Mouse (Mus musculus): ENCODE results near the gene Dysf.

The Dysf gene

GRCm38 (mm10) chr6:84051032-84051431 lies 42.6 kb downstream of the Dysf start:
- DNase-seq: peak; percentile 37

- DNase-seq: peak; percentile 61
Measured at GRCm38 (mm10) chr6:84053874-84054530, 45.6 kb downstream of the Dysf start.

- DNase-seq: no peak
Measured at GRCm38 (mm10) chr6:84055619-84056018, 47.2 kb downstream of the Dysf start.

GRCm38 (mm10) chr6:84057216-84057615 lies 48.8 kb downstream of the Dysf start:
- no peak for DNase-seq

GRCm38 (mm10) chr6:84058671-84059141 lies 50.3 kb downstream of the Dysf start:
- DNase-seq: peak; percentile 76

GRCm38 (mm10) chr6:84059771-84060414 lies 51.5 kb downstream of the Dysf start:
- DNase-seq: no peak

- peak; percentile 30 for DNase-seq
Measured at GRCm38 (mm10) chr6:84061328-84061727, 52.9 kb downstream of the Dysf start.

- no peak for DNase-seq
Measured at GRCm38 (mm10) chr6:84062541-84062940, 54.2 kb downstream of the Dysf start.

GRCm38 (mm10) chr6:84068236-84068635 lies 59.8 kb downstream of the Dysf start:
- DNase-seq: peak; percentile 24

GRCm38 (mm10) chr6:84070251-84070650 lies 61.9 kb downstream of the Dysf start:
- no peak for DNase-seq

- no peak for DNase-seq
Measured at GRCm38 (mm10) chr6:84072574-84072973, 64.2 kb downstream of the Dysf start.

GRCm38 (mm10) chr6:84078172-84078571 lies 69.8 kb downstream of the Dysf start:
- no peak for DNase-seq

GRCm38 (mm10) chr6:84080631-84081030 lies 72.2 kb downstream of the Dysf start:
- no peak for DNase-seq

GRCm38 (mm10) chr6:84084757-84085156 lies 76.4 kb downstream of the Dysf start:
- DNase-seq: no peak

GRCm38 (mm10) chr6:84093473-84093872 lies 85.1 kb downstream of the Dysf start:
- DNase-seq: no peak

GRCm38 (mm10) chr6:84094536-84094935 lies 86.1 kb downstream of the Dysf start:
- DNase-seq: no peak

- peak; percentile 42 for DNase-seq
Measured at GRCm38 (mm10) chr6:84094998-84095397, 86.6 kb downstream of the Dysf start.

GRCm38 (mm10) chr6:84095882-84096281 lies 87.5 kb downstream of the Dysf start:
- no peak for DNase-seq

GRCm38 (mm10) chr6:84102002-84102401 lies 93.6 kb downstream of the Dysf start:
- DNase-seq: no peak

- no peak for DNase-seq
Measured at GRCm38 (mm10) chr6:84105148-84106022, 97.0 kb downstream of the Dysf start.

- no peak for DNase-seq
Measured at GRCm38 (mm10) chr6:84106082-84106481, 97.7 kb downstream of the Dysf start.

- no peak for DNase-seq
Measured at GRCm38 (mm10) chr6:84110377-84110776, 102.0 kb downstream of the Dysf start.

- DNase-seq: no peak
Measured at GRCm38 (mm10) chr6:84111106-84111505, 102.7 kb downstream of the Dysf start.
